Mouse (Mus musculus) urinary bladder, postnatal 10 days (tissue): ENCODE data around the gene D5Ertd579e.

Experiments used
- DNase-seq: peaks from one replicate; pipeline ENCODE4 v3.0.0; 2022; ENCODE audit warnings: low spot score

D5Ertd579e gene

GRCm38 (mm10) chr5:36602028-36602427 is 93.8 kb downstream of the D5Ertd579e start:
- DNase-seq = no peak

- DNase-seq = no peak
Observed at GRCm38 (mm10) chr5:36601492-36601891, 94.3 kb downstream of the D5Ertd579e start.

GRCm38 (mm10) chr5:36598883-36599282 is 96.9 kb downstream of the D5Ertd579e start:
- no peak for DNase-seq

GRCm38 (mm10) chr5:36597653-36598052 is 98.2 kb downstream of the D5Ertd579e start:
- DNase-seq = no peak

GRCm38 (mm10) chr5:36596225-36596624 is 99.6 kb downstream of the D5Ertd579e start:
- no peak for DNase-seq

GRCm38 (mm10) chr5:36595115-36595514 is 100.7 kb downstream of the D5Ertd579e start:
- no peak for DNase-seq

GRCm38 (mm10) chr5:36594344-36594743 is 101.5 kb downstream of the D5Ertd579e start:
- no peak for DNase-seq

GRCm38 (mm10) chr5:36593176-36593575 is 102.6 kb downstream of the D5Ertd579e start, which contains the start of gene Tbc1d14:
Gene Tbc1d14 (minus strand): TSS chr5:36593276.
- DNase-seq = no peak

- no peak for DNase-seq
Observed at GRCm38 (mm10) chr5:36590499-36590920, 105.3 kb downstream of the D5Ertd579e start.

- no peak for DNase-seq
Observed at GRCm38 (mm10) chr5:36584299-36584698, 111.5 kb downstream of the D5Ertd579e start.

GRCm38 (mm10) chr5:36581924-36582642 is 113.7 kb downstream of the D5Ertd579e start:
- DNase-seq = peak; percentile 95

GRCm38 (mm10) chr5:36581259-36581923 is 114.4 kb downstream of the D5Ertd579e start:
- no peak for DNase-seq

- DNase-seq = no peak
Observed at GRCm38 (mm10) chr5:36579967-36580366, 115.9 kb downstream of the D5Ertd579e start.

- DNase-seq = no peak
Observed at GRCm38 (mm10) chr5:36578982-36579381, 116.8 kb downstream of the D5Ertd579e start.

GRCm38 (mm10) chr5:36576457-36576856 is 119.4 kb downstream of the D5Ertd579e start:
- DNase-seq = no peak

GRCm38 (mm10) chr5:36575745-36576144 is 120.1 kb downstream of the D5Ertd579e start:
- no peak for DNase-seq

GRCm38 (mm10) chr5:36575227-36575626 is 120.6 kb downstream of the D5Ertd579e start:
- no peak for DNase-seq

- DNase-seq = no peak
Observed at GRCm38 (mm10) chr5:36574147-36574870, 121.5 kb downstream of the D5Ertd579e start.

GRCm38 (mm10) chr5:36573354-36573753 is 122.5 kb downstream of the D5Ertd579e start:
- DNase-seq = no peak

- DNase-seq = no peak
Observed at GRCm38 (mm10) chr5:36571371-36571770, 124.5 kb downstream of the D5Ertd579e start.

- DNase-seq = no peak
Observed at GRCm38 (mm10) chr5:36570546-36571245, 125.1 kb downstream of the D5Ertd579e start.

GRCm38 (mm10) chr5:36570098-36570497 is 125.7 kb downstream of the D5Ertd579e start:
- DNase-seq = no peak
